Comparison of ENCODE assay signal across 19 mouse cellular contexts in genomic region chr6:86361373-86361772, GRCm38 (mm10). TPM values are rescaled to one million over a fixed set of nuclear protein-coding genes. Genes with fewer than 3 reads are reported as not detected.
DNase-seq lines count a peak whose midpoint lies in the region; ATAC-seq and TF ChIP-seq lines count a peak whose summit lies in the region.
"Had no signal": no experiment of that assay in that cellular context is flagged by ENCODE, and none has a peak within 500 bp of the region (broad histone marks: within the 10 kb centered on the region; RNA-seq: fewer than 3 reads in every experiment).

No protein-coding gene starts in this region.

- no peak for TF ChIP-seq POLR2A in heart, adult 2 months (IDR thresholded peaks at IDR 0.05; ENCODE audit: insufficient read depth, low read depth, low read length)

- no peak for TF ChIP-seq EP300 in heart, adult 2 months (IDR thresholded peaks at IDR 0.05; ENCODE audit: insufficient read depth, low read depth, low read length)
- no peak for TF ChIP-seq EP300 in liver, postnatal 0 days (IDR thresholded peaks at IDR 0.05; ENCODE audit: low read depth)
- no peak for TF ChIP-seq EP300 in stomach, postnatal 0 days (optimal IDR thresholded peaks at IDR 0.05)

- no peaks in the 10 kb centered on the region for H3K27me3 ChIP-seq in heart, adult 2 months (ENCODE audit: control insufficient read depth, insufficient read depth, low read length)
- no peaks in the 10 kb centered on the region for H3K27me3 ChIP-seq in liver, postnatal 0 days (ENCODE audit: insufficient read depth, low read length)
- H3K27me3 ChIP-seq in liver, embryonic 12.5 days (replicated peaks): no peaks in the 10 kb centered on the region
- peaks cover 24% of the 10 kb centered on the region for H3K27me3 ChIP-seq in G1E (ENCODE audit: insufficient read depth, low read length)
- no peaks in the 10 kb centered on the region for H3K27me3 ChIP-seq in stomach, postnatal 0 days (ENCODE audit: control insufficient read depth, insufficient read depth, low read length)
- H3K27me3 ChIP-seq: embryonic facial prominence, embryonic 12.5 days had no signal

- no peaks in the 10 kb centered on the region for H3K79me2 ChIP-seq in heart, adult 2 months (replicated peaks; ENCODE audit: control insufficient read depth, insufficient read depth, low read length)

- DNase-seq in heart, adult 2 months: no peak
- no peak for DNase-seq in heart, adult 9 months (ENCODE audit: low spot score in 2 of 2)
- DNase-seq in liver, postnatal 0 days: no peak
- no peak for DNase-seq in G1E (ENCODE audit: low spot score)
- no peak for DNase-seq in stomach, postnatal 0 days (ENCODE audit: low spot score)
- DNase-seq in cerebellum, postnatal 14 days: no peak
- DNase-seq: adrenal gland, adult 8-10 months; cerebellum, adult 18-20 months; cerebellum, postnatal 25 days; gastrocnemius, adult 2 months; heart, postnatal 4 days; lung, postnatal 4 days; thymus, adult 2 months; thymus, postnatal 4 days had no signal

- H3K27ac ChIP-seq in heart, adult 2 months: no peak overlapping the region
- H3K27ac ChIP-seq in liver, postnatal 0 days (ENCODE audit: low read depth): no peak overlapping the region
- H3K27ac ChIP-seq in liver, embryonic 12.5 days: no peak overlapping the region
- H3K27ac ChIP-seq in stomach, postnatal 0 days (replicated peaks): no peak overlapping the region
- H3K27ac ChIP-seq: embryonic facial prominence, embryonic 12.5 days; gastrocnemius, adult 2 months; heart, embryonic 10.5 days had no signal

- no peaks in the 10 kb centered on the region for H3K9me3 ChIP-seq in liver, postnatal 0 days (ENCODE audit: low read length)
- no peaks in the 10 kb centered on the region for H3K9me3 ChIP-seq in liver, embryonic 12.5 days (replicated peaks)
- no peaks in the 10 kb centered on the region; the same call in 1 of the 2 replicates for H3K9me3 ChIP-seq in G1E (replicated peaks)
- no peaks in the 10 kb centered on the region for H3K9me3 ChIP-seq in stomach, postnatal 0 days (ENCODE audit: control insufficient read depth, low read length)
- H3K9me3 ChIP-seq: embryonic facial prominence, embryonic 12.5 days; heart, embryonic 10.5 days had no signal

- intact Hi-C loops in heart, adult 2 months (cut with DNase I): loop anchor here (5.0 kb wide), 1 partner anchor 339 kb away; no protein-coding TSS in a partner anchor

- H3K9ac ChIP-seq in heart, adult 2 months (ENCODE audit: low read depth, low read length): no peak overlapping the region
- no peak overlapping the region for H3K9ac ChIP-seq in liver, postnatal 0 days (replicated peaks)
- H3K9ac ChIP-seq in liver, embryonic 12.5 days: no peak overlapping the region
- no peak overlapping the region for H3K9ac ChIP-seq in stomach, postnatal 0 days (ENCODE audit: low read length)
- H3K9ac ChIP-seq: embryonic facial prominence, embryonic 12.5 days had no signal

- no peaks in the 10 kb centered on the region for H3K4me1 ChIP-seq in heart, adult 2 months (ENCODE audit: control insufficient read depth, insufficient read depth, low read length)
- H3K4me1 ChIP-seq in liver, postnatal 0 days (ENCODE audit: insufficient read depth): peaks cover 5% of the 10 kb centered on the region
- H3K4me1 ChIP-seq in liver, embryonic 12.5 days: peaks cover 11% of the 10 kb centered on the region
- H3K4me1 ChIP-seq in G1E (ENCODE audit: insufficient read depth, low read depth, low read length): peaks cover 25% of the 10 kb centered on the region
- H3K4me1 ChIP-seq in stomach, postnatal 0 days (replicated peaks; ENCODE audit: control insufficient read depth, insufficient read depth): no peaks in the 10 kb centered on the region

- no peak for ATAC-seq in liver, postnatal 0 days
- ATAC-seq in liver, embryonic 12.5 days: no peak
- no peak for ATAC-seq in G1E (ENCODE audit: extremely low read depth, insufficient number of reproducible peaks, low FRiP score, poor library complexity, severe bottlenecking)
- ATAC-seq in stomach, postnatal 0 days (ENCODE audit: low FRiP score, low TSS enrichment): no peak
- ATAC-seq: hindbrain, embryonic 16.5 days; midbrain, embryonic 16.5 days had no signal

- H3K4me3 ChIP-seq in heart, adult 2 months: no peak overlapping the region
- no peak overlapping the region for H3K4me3 ChIP-seq in liver, postnatal 0 days (ENCODE audit: low read depth, low read length)
- no peak overlapping the region for H3K4me3 ChIP-seq in liver, embryonic 12.5 days
- H3K4me3 ChIP-seq in G1E (ENCODE audit: low read depth, low read length): no peak overlapping the region
- H3K4me3 ChIP-seq in stomach, postnatal 0 days (ENCODE audit: low read depth, low read length): no peak overlapping the region
- H3K4me3 ChIP-seq: embryonic facial prominence, embryonic 12.5 days; gastrocnemius, adult 2 months; heart, embryonic 10.5 days had no signal

- H3K4me2 ChIP-seq in liver, postnatal 0 days (ENCODE audit: low read depth, low read length): no peak overlapping the region
- H3K4me2 ChIP-seq in liver, embryonic 12.5 days: no peak overlapping the region
- no peak overlapping the region for H3K4me2 ChIP-seq in stomach, postnatal 0 days (replicated peaks; ENCODE audit: low read depth)
- H3K4me2 ChIP-seq: embryonic facial prominence, embryonic 12.5 days had no signal

- TF ChIP-seq CTCF in heart, adult 2 months (IDR thresholded peaks at IDR 0.05): 0 out of 2 replicates have a peak, but pooled peaks have one; percentile 1
- peak; percentile 42 for TF ChIP-seq CTCF in liver, postnatal 0 days (IDR thresholded peaks at IDR 0.05; ENCODE audit: low read depth)
- TF ChIP-seq CTCF in G1E (IDR thresholded peaks at IDR 0.05; ENCODE audit: low read depth, low read length): peak; percentile 42; the same call in 1 of the 2 replicates
- TF ChIP-seq CTCF in stomach, postnatal 0 days (IDR thresholded peaks at IDR 0.05; ENCODE audit: low read depth): peak; percentile 40

- H3K36me3 ChIP-seq in heart, adult 2 months (ENCODE audit: control insufficient read depth, insufficient read depth, low read length): no peaks in the 10 kb centered on the region
- H3K36me3 ChIP-seq in liver, postnatal 0 days (replicated peaks; ENCODE audit: insufficient read depth, low read length): no peaks in the 10 kb centered on the region
- H3K36me3 ChIP-seq in liver, embryonic 12.5 days: no peaks in the 10 kb centered on the region
- peaks cover 1% of the 10 kb centered on the region for H3K36me3 ChIP-seq in G1E (replicated peaks)
- H3K36me3 ChIP-seq in stomach, postnatal 0 days (ENCODE audit: control insufficient read depth, insufficient read depth, low read length): no peaks in the 10 kb centered on the region
- H3K36me3 ChIP-seq: embryonic facial prominence, embryonic 12.5 days; heart, embryonic 10.5 days had no signal

- 83% methylated on average over 7 of the region's 7 CpGs for WGBS in heart, adult 2 months
- 82% methylated on average over 7 of the region's 7 CpGs for WGBS in liver, postnatal 0 days (ENCODE audit: insufficient replicate concordance)
- 75% methylated on average over 7 of the region's 7 CpGs for WGBS in liver, embryonic 12.5 days (ENCODE audit: insufficient replicate concordance)
- 88% methylated on average over 7 of the region's 7 CpGs for WGBS in stomach, postnatal 0 days

RNA-seq across cellular contexts. Expression of gene Fam136a, which starts 4.1 kb away (rescaled TPM):
- total RNA-seq in heart, adult 2 months (2021): 10 to 100 TPM; 29.3 TPM
- 15.8 and 22.7 TPM in 2 replicates for polyA plus RNA-seq in heart, adult 2 months (2012; rRNA removed)
- polyA plus RNA-seq in liver, postnatal 0 days (2015; fragmentation: Nextera tagmentation; extraction: Ambion mirVana): 69.8 and 74.1 TPM in 2 replicates
- polyA plus RNA-seq in liver, embryonic 12.5 days (2016; fragmentation: Nextera tagmentation; extraction: Ambion mirVana): 104 and 111 TPM in 2 replicates
- total RNA-seq in G1E (2014; fragmentation: Nextera tagmentation): 62.0 and 73.4 TPM in 2 replicates
- total RNA-seq in G1E (2017): 121 and 127 TPM in 2 replicates
- 35.5 and 39.5 TPM in 2 replicates for polyA plus RNA-seq in G1E (2012)
- polyA plus RNA-seq in stomach, postnatal 0 days (2015; fragmentation: Nextera tagmentation; extraction: Ambion mirVana): 72.1 and 74.8 TPM in 2 replicates

RNA-seq across cellular contexts. Expression of gene Snrpg, which starts 9.7 kb away (rescaled TPM):
- total RNA-seq in heart, adult 2 months (2021): 10 to 100 TPM; 41.9 to 42.0 TPM
- polyA plus RNA-seq in heart, adult 2 months (2012; rRNA removed): 22.7 and 32.3 TPM in 2 replicates
- 174 and 204 TPM in 2 replicates for polyA plus RNA-seq in liver, postnatal 0 days (2015; fragmentation: Nextera tagmentation; extraction: Ambion mirVana)
- 493 and 510 TPM in 2 replicates for polyA plus RNA-seq in liver, embryonic 12.5 days (2016; fragmentation: Nextera tagmentation; extraction: Ambion mirVana)
- total RNA-seq in G1E (2014; fragmentation: Nextera tagmentation) (114 and 123 TPM in 2 replicates), G1E (2017) (111 and 130 TPM in 2 replicates)
- 24.8 and 25.1 TPM in 2 replicates for polyA plus RNA-seq in G1E (2012)
- polyA plus RNA-seq in stomach, postnatal 0 days (2015; fragmentation: Nextera tagmentation; extraction: Ambion mirVana): 242 and 277 TPM in 2 replicates

RNA-seq across cellular contexts. Expression of gene Pcyox1, which starts 35.6 kb away (rescaled TPM):
- 10 to 100 TPM; 69.6 to 82.5 TPM for total RNA-seq in heart, adult 2 months (2021)
- polyA plus RNA-seq in heart, adult 2 months (2012; rRNA removed): 30.3 and 55.6 TPM in 2 replicates
- 69.6 and 80.4 TPM in 2 replicates for polyA plus RNA-seq in liver, postnatal 0 days (2015; fragmentation: Nextera tagmentation; extraction: Ambion mirVana)
- polyA plus RNA-seq in liver, embryonic 12.5 days (2016; fragmentation: Nextera tagmentation; extraction: Ambion mirVana): 41.5 and 45.9 TPM in 2 replicates
- total RNA-seq in G1E (2014; fragmentation: Nextera tagmentation) (55.5 and 72.3 TPM in 2 replicates), G1E (2017) (31.4 and 44.7 TPM in 2 replicates)
- polyA plus RNA-seq in G1E (2012): 41.4 and 44.9 TPM in 2 replicates
- polyA plus RNA-seq in stomach, postnatal 0 days (2015; fragmentation: Nextera tagmentation; extraction: Ambion mirVana): 93.8 and 94.8 TPM in 2 replicates

RNA-seq across cellular contexts. Expression of gene Tia1, which starts 42.6 kb away (rescaled TPM):
- 10 to 100 TPM; 22.4 to 23.7 TPM for total RNA-seq in heart, adult 2 months (2021)
- 13.1 and 27.9 TPM in 2 replicates for polyA plus RNA-seq in heart, adult 2 months (2012; rRNA removed)
- 15.2 and 17.2 TPM in 2 replicates for polyA plus RNA-seq in liver, postnatal 0 days (2015; fragmentation: Nextera tagmentation; extraction: Ambion mirVana)
- 45.2 and 46.2 TPM in 2 replicates for polyA plus RNA-seq in liver, embryonic 12.5 days (2016; fragmentation: Nextera tagmentation; extraction: Ambion mirVana)
- total RNA-seq in G1E (2014; fragmentation: Nextera tagmentation) (141 and 165 TPM in 2 replicates), G1E (2017) (82.2 and 84.0 TPM in 2 replicates)
- polyA plus RNA-seq in G1E (2012): 20.1 and 25.4 TPM in 2 replicates
- 44.6 and 47.2 TPM in 2 replicates for polyA plus RNA-seq in stomach, postnatal 0 days (2015; fragmentation: Nextera tagmentation; extraction: Ambion mirVana)
